Comparison of ENCODE assay signal across 7 mouse cellular contexts in genomic region chr7:127363475-127363921, GRCm38 (mm10). TPM values are rescaled to one million over a fixed set of nuclear protein-coding genes. Genes with fewer than 3 reads are reported as not detected.
DNase-seq lines count a peak whose midpoint lies in the region; ATAC-seq and TF ChIP-seq lines count a peak whose summit lies in the region.

No protein-coding gene starts in this region.

- no peaks in the 10 kb centered on the region for H3K9me3 ChIP-seq in liver, postnatal 0 days (ENCODE audit: low read length)

- peak; percentile 50 for DNase-seq in Muller cell, postnatal 12 days (ENCODE audit: inconsistent ontology term)
- DNase-seq in adrenal gland, postnatal 25 days, result peak; percentile 37
- DNase-seq in kidney, adult 18-20 months, result peak; percentile 61
- DNase-seq in liver, postnatal 0 days, result peak; percentile 51
- DNase-seq in retina, postnatal 1 day, result peak; percentile 55

- H3K4me2 ChIP-seq in liver, postnatal 0 days (ENCODE audit: low read depth, low read length), result peak overlapping the region; percentile 54

- H3K27me3 ChIP-seq in liver, postnatal 0 days (ENCODE audit: insufficient read depth, low read length), result no peaks in the 10 kb centered on the region

- WGBS in liver, postnatal 0 days (ENCODE audit: insufficient replicate concordance), result 9% methylated on average over 24 of the region's 24 CpGs

- TF ChIP-seq EP300 in liver, postnatal 0 days (IDR thresholded peaks at IDR 0.05; ENCODE audit: low read depth), result no peak

- H3K36me3 ChIP-seq in liver, postnatal 0 days (replicated peaks; ENCODE audit: insufficient read depth, low read length), result no peaks in the 10 kb centered on the region

- peak overlapping the region; percentile 35; the same call in 1 of the 2 replicates for H3K9ac ChIP-seq in liver, postnatal 0 days (replicated peaks)

- TF ChIP-seq CTCF in embryonic fibroblast, embryonic 13.5 days (IDR thresholded peaks at IDR 0.05; ENCODE audit: borderline replicate concordance, insufficient read depth, low read length), result no peak
- TF ChIP-seq CTCF in liver, postnatal 0 days (IDR thresholded peaks at IDR 0.05; ENCODE audit: low read depth), result no peak

- H3K4me3 ChIP-seq in embryonic fibroblast, embryonic 13.5 days (ENCODE audit: insufficient read depth, low read length), result peak overlapping the region; percentile 23
- H3K4me3 ChIP-seq in liver, postnatal 0 days (ENCODE audit: low read depth, low read length), result peak overlapping the region; percentile 19

- TF ChIP-seq POLR2A in embryonic fibroblast, embryonic 13.5 days (IDR thresholded peaks at IDR 0.05; ENCODE audit: low read depth, low read length), result 0 out of 2 replicates have a peak, but pooled peaks have one; percentile 15

- no peak for ATAC-seq in liver, postnatal 0 days
- ATAC-seq in granulocyte monocyte progenitor cell, adult 5-6 weeks (replicated peaks; ENCODE audit: poor library complexity, severe bottlenecking), result no peak

- H3K27ac ChIP-seq in embryonic fibroblast, embryonic 13.5 days (ENCODE audit: insufficient read depth, low read length), result no peak overlapping the region
- no peak overlapping the region for H3K27ac ChIP-seq in liver, postnatal 0 days (ENCODE audit: low read depth)

- no peaks in the 10 kb centered on the region for H3K4me1 ChIP-seq in embryonic fibroblast, embryonic 13.5 days (ENCODE audit: control insufficient read depth, insufficient read depth, low read length)
- 0 out of 2 replicates have a peak, but pooled peaks cover 3% of the 10 kb centered on the region for H3K4me1 ChIP-seq in liver, postnatal 0 days (ENCODE audit: insufficient read depth)

RNA-seq across cellular contexts. Expression of gene Zfp747, which starts 12.4 kb away (rescaled TPM):
- total RNA-seq in adrenal gland, postnatal 25 days (2021), result 8.3 and 11.2 TPM in 2 replicates
- 4.5 and 7.0 TPM in 2 replicates for polyA plus RNA-seq in embryonic fibroblast, embryonic 13.5 days (2011; ENCODE audit: insufficient read length, low read depth, missing spikeins)
- 1.5 TPM in 2 replicates for polyA plus RNA-seq in liver, postnatal 0 days (2015; fragmentation: Nextera tagmentation; extraction: Ambion mirVana)
- 1.8 and 4.4 TPM in 2 replicates for total RNA-seq in granulocyte monocyte progenitor cell, adult 5-6 weeks (2014; fragmentation: Nextera tagmentation)
- total RNA-seq in granulocyte monocyte progenitor cell, adult 5-6 weeks (2017), result 6.2 and 13.4 TPM in 2 replicates

RNA-seq across cellular contexts. Expression of gene Zfp768, which starts 18.1 kb away (rescaled TPM):
- total RNA-seq in adrenal gland, postnatal 25 days (2021), result 31.4 and 32.8 TPM in 2 replicates
- polyA plus RNA-seq in embryonic fibroblast, embryonic 13.5 days (2011; ENCODE audit: insufficient read length, low read depth, missing spikeins), result 18.4 and 20.7 TPM in 2 replicates
- 4.8 and 6.4 TPM in 2 replicates for polyA plus RNA-seq in liver, postnatal 0 days (2015; fragmentation: Nextera tagmentation; extraction: Ambion mirVana)
- total RNA-seq in granulocyte monocyte progenitor cell, adult 5-6 weeks (2014; fragmentation: Nextera tagmentation), result 3.7 and 9.6 TPM in 2 replicates
- 5.5 and 6.2 TPM in 2 replicates for total RNA-seq in granulocyte monocyte progenitor cell, adult 5-6 weeks (2017)

RNA-seq across cellular contexts. Expression of gene 9130019O22Rik, which starts 23.5 kb away (rescaled TPM):
- 5.3 and 5.9 TPM in 2 replicates for total RNA-seq in adrenal gland, postnatal 25 days (2021)
- polyA plus RNA-seq in embryonic fibroblast, embryonic 13.5 days (2011; ENCODE audit: insufficient read length, low read depth, missing spikeins), result 1.6 and 2.1 TPM in 2 replicates
- 0.89 and 1.2 TPM in 2 replicates for polyA plus RNA-seq in liver, postnatal 0 days (2015; fragmentation: Nextera tagmentation; extraction: Ambion mirVana)
- total RNA-seq in granulocyte monocyte progenitor cell, adult 5-6 weeks (2014; fragmentation: Nextera tagmentation), result 2.7 and 3.7 TPM in 2 replicates
- 4.1 and 5.5 TPM in 2 replicates for total RNA-seq in granulocyte monocyte progenitor cell, adult 5-6 weeks (2017)

RNA-seq across cellular contexts. Expression of gene E430018J23Rik, which starts 29.9 kb away (rescaled TPM):
- 9.6 and 10.7 TPM in 2 replicates for total RNA-seq in adrenal gland, postnatal 25 days (2021)
- 5.3 and 7.1 TPM in 2 replicates for polyA plus RNA-seq in embryonic fibroblast, embryonic 13.5 days (2011; ENCODE audit: insufficient read length, low read depth, missing spikeins)
- 1.9 and 2.6 TPM in 2 replicates for polyA plus RNA-seq in liver, postnatal 0 days (2015; fragmentation: Nextera tagmentation; extraction: Ambion mirVana)
- total RNA-seq in granulocyte monocyte progenitor cell, adult 5-6 weeks (2014; fragmentation: Nextera tagmentation), result 2.5 TPM in 1 of 2 replicates, not detected in the other
- total RNA-seq in granulocyte monocyte progenitor cell, adult 5-6 weeks (2017), result 4.2 and 8.9 TPM in 2 replicates

RNA-seq across cellular contexts. Expression of gene Zfp764, which starts 43.1 kb away (rescaled TPM):
- 7.5 and 8.0 TPM in 2 replicates for total RNA-seq in adrenal gland, postnatal 25 days (2021)
- polyA plus RNA-seq in embryonic fibroblast, embryonic 13.5 days (2011; ENCODE audit: insufficient read length, low read depth, missing spikeins), result 3.3 and 5.0 TPM in 2 replicates
- 0.98 and 1.1 TPM in 2 replicates for polyA plus RNA-seq in liver, postnatal 0 days (2015; fragmentation: Nextera tagmentation; extraction: Ambion mirVana)
- total RNA-seq in granulocyte monocyte progenitor cell, adult 5-6 weeks (2014; fragmentation: Nextera tagmentation), result 8.9 and 10.8 TPM in 2 replicates
- total RNA-seq in granulocyte monocyte progenitor cell, adult 5-6 weeks (2017), result 12.5 and 15.1 TPM in 2 replicates
